Mouse (Mus musculus) kidney, embryonic 16.5 days (tissue): Measurements from ENCODE around the gene Irx4. TPM values are rescaled to one million over a fixed set of nuclear protein-coding genes. Genes with fewer than 3 reads are reported as not detected.

Experiments used
- ATAC-seq: fragments of 200-750 bp; cut with Nextera tagmentation; 2 replicates; pipeline ENCODE4 v1.8.0; 2017; ENCODE audit warnings: moderate TSS enrichment; ENCODE audit not compliant: low FRiP score, low TSS enrichment
- H3K27ac ChIP-seq: fragments of 300-500 bp; sonication (generic); 2 replicates; pipeline ENCODE4 v1.5.1; 2014; ENCODE audit warnings: low read length
- H3K27me3 ChIP-seq: fragments of 300-500 bp; sonication (generic); 2 replicates; pipeline ENCODE4 v1.6.1; 2014; ENCODE audit warnings: low read length, control low read depth, mixed read lengths; ENCODE audit not compliant: insufficient read depth
- H3K36me3 ChIP-seq: fragments of 300-500 bp; sonication (generic); 2 replicates; pipeline ENCODE4 v1.6.1; 2014; ENCODE audit warnings: low read length, control low read depth, mixed read lengths; ENCODE audit not compliant: insufficient read depth
- H3K4me1 ChIP-seq: fragments of 300-500 bp; sonication (generic); 2 replicates; pipeline ENCODE4 v1.6.1; 2014; ENCODE audit warnings: low read length, control low read depth, mixed read lengths; ENCODE audit not compliant: insufficient read depth
- H3K4me2 ChIP-seq: fragments of 300-500 bp; sonication (generic); replicated peaks from 2 replicates; pipeline ENCODE4 v1.6.1; 2014; ENCODE audit warnings: low read depth, low read length
- H3K4me3 ChIP-seq: fragments of 300-500 bp; sonication (generic); 2 replicates; pipeline ENCODE4 v1.5.1; 2014; ENCODE audit warnings: mild to moderate bottlenecking, low read length
- H3K9ac ChIP-seq: fragments of 300-500 bp; sonication (generic); replicated peaks from 2 replicates; pipeline ENCODE4 v1.6.1; 2014; ENCODE audit warnings: low read length
- H3K9me3 ChIP-seq: fragments of 300-500 bp; sonication (generic); 2 replicates; pipeline ENCODE4 v1.6.1; 2016; ENCODE audit warnings: low read length, control low read depth
- WGBS: fragments of 180-500 bp; shearing (Covaris S2); extraction: QIAGEN DNeasy Blood & Tissue Kit; methylation state at CpG from one replicate; pipeline ENCODE4 v1.1.7; 2014; 5-methylcytosine and 5-hydroxymethylcytosine counted together
- polyA plus RNA-seq: library from polyadenylated mRNA; unstranded; fragments of >200 nt; fragmentation: Nextera tagmentation; extraction: Ambion mirVana; gene quantifications from 2 replicates; pipeline ENCODE4 v1.2.1, GENCODE M21; 2015

Irx4 gene
- polyA plus RNA-seq, 1 experiment from 2014 or later, result 0.30 TPM

DNA sequence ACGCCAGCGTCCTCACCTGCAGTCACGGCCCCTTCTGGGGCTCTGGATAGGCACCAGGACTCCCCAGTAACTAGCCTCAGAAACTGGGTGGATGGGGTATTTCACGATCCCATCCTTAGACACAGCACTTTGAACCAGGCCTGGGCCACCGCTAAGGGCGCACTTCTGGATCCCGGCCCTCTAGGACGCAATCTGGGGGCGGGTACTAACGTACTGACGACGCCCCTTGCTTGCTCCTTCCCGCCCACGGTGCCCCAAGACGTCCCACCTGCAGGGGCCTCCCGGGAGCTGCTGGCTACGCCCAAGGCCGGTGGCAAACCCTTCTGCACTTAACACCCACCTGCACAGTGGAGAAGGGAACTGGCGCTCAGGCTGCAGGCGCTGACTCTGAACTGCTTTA, 8.4 kb downstream of the Irx4 start:
- Histone ChIP-seq H3K27me3 (peaks cover 98% of the 10 kb centered on the region), H3K4me2 (no peak overlapping the region), H3K4me1 (peaks cover 33% of the 10 kb centered on the region), H3K27ac (no peak overlapping the region), H3K9me3 (no peaks in the 10 kb centered on the region), H3K9ac (no peak overlapping the region), H3K4me3 (no peak overlapping the region), H3K36me3 (no peaks in the 10 kb centered on the region)
- ATAC-seq, result peak; percentile 20; the same call in 1 of the 2 replicates
- WGBS, result 1% methylated on average over 20 of the region's 20 CpGs

- H3K4me3 ChIP-seq, result no peak overlapping the region
- H3K27me3 ChIP-seq, result peaks cover 98% of the 10 kb centered on the region
- no peaks in the 10 kb centered on the region for H3K36me3 ChIP-seq
- peaks cover 27% of the 10 kb centered on the region for H3K4me1 ChIP-seq
- H3K9me3 ChIP-seq, result no peaks in the 10 kb centered on the region
- no peak for ATAC-seq
- WGBS, result 10% methylated on average over 15 of the region's 15 CpGs
- H3K9ac ChIP-seq, result no peak overlapping the region
- H3K4me2 ChIP-seq, result no peak overlapping the region
- H3K27ac ChIP-seq, result no peak overlapping the region
Measured at GRCm38 (mm10) chr13:73269251-73269650, 9.0 kb downstream of the Irx4 start.

- H3K4me3 ChIP-seq, result no peak overlapping the region
- peaks cover 98% of the 10 kb centered on the region for H3K27me3 ChIP-seq
- H3K9ac ChIP-seq, result no peak overlapping the region
- H3K36me3 ChIP-seq, result no peaks in the 10 kb centered on the region
- H3K4me1 ChIP-seq, result peaks cover 23% of the 10 kb centered on the region
- ATAC-seq, result no peak
- H3K9me3 ChIP-seq, result no peaks in the 10 kb centered on the region
- no peak overlapping the region for H3K4me2 ChIP-seq
- WGBS, result 15% methylated on average over 3 of the region's 3 CpGs
- no peak overlapping the region for H3K27ac ChIP-seq
Measured at GRCm38 (mm10) chr13:73269891-73270290, 9.6 kb downstream of the Irx4 start.

DNA sequence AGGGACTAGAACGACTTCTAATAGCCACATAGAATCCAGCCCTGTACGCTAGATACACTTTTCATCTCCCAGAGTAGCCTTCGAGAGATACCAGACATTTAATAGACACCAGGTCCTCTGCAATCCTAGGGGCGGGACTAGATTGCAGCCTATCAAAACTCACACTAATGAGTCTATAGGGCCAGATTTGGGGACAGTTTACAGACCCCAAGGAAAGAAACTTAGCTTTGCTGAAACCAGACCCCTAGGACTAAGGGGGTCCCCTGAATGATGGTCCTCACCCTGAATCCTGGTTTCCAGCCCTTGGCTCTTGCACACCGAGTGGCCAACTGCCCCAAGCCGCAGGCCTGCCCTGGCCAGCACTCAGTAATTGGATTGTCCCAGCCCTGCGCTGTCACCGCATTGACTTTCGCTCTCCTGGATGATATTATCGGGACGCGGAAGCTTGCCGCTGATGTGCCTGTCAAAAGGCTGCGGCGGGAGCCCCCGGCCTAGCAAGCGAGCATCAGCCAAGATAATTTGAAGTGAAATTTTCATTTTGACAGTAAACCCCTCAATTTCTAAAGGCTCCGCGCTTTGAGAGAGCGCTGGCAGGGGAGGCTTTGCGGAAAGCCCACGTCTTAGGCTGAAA, 10.3 kb downstream of the Irx4 start:
- Histone ChIP-seq H3K27ac (no peak overlapping the region), H3K27me3 (peaks cover 94% of the 10 kb centered on the region), H3K4me2 (peak overlapping the region; percentile 40; the same call in 1 of the 2 replicates), H3K4me3 (no peak overlapping the region; the same call in 1 of the 2 replicates), H3K36me3 (no peaks in the 10 kb centered on the region), H3K9ac (no peak overlapping the region), H3K9me3 (no peaks in the 10 kb centered on the region), H3K4me1 (peaks cover 17% of the 10 kb centered on the region; the same call in 1 of the 2 replicates)
- ATAC-seq, result no peak
- WGBS, result 7% methylated on average over 22 of the region's 22 CpGs

DNA sequence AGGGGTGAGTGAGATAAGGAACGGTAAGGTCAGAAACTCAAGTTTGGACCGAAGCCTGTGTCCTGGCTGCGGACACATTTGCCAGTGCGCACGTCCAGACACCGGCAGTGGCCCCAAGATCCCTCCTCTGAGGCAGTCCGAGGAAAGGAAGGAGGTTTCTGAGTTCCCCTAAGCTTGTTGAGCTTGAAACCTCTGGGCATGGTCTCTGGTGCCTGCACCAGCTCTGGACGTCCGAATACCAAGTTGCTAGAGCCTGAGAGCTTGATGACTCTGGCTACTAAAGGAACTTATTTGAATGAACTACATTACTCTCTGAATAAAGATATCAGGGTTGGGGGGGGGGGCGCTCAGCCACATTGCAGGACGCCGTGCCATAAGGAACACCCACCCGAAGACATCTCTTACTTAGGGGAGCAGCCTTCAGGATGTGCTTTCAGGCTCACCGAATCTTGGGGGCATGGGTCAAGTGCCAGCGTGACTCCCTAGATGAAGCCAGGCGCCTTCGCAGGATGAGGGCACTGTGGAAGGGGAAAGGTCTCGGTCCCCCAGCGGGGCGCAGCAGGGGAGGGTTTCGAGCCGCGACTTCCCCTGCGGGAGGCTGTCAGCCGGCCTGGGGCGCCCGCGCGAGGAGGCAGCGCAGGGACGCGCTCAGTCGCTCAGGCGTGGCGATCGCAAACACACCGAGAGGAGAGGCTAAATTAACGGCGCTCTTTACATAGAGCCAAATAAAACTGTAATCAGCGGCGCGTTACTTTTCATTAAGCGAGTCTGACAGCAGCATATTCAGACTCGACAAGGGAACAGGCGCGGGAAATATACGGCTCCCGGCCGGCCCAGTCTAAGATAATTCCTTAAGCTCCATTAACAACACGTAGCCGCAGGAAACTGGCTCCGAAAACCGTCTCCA, 11.3 kb downstream of the Irx4 start:
- Histone ChIP-seq H3K36me3 (no peaks in the 10 kb centered on the region), H3K4me3 (peak overlapping the region; percentile 26), H3K9me3 (no peaks in the 10 kb centered on the region), H3K4me2 (peak overlapping the region; percentile 40), H3K27ac (no peak overlapping the region), H3K9ac (no peak overlapping the region), H3K4me1 (peaks cover 17% of the 10 kb centered on the region; the same call in 1 of the 2 replicates), H3K27me3 (peaks cover 91% of the 10 kb centered on the region)
- ATAC-seq, result peak; percentile 47; the same call in 1 of the 2 replicates
- under 1% methylated on average over 53 of the region's 53 CpGs for WGBS

DNA sequence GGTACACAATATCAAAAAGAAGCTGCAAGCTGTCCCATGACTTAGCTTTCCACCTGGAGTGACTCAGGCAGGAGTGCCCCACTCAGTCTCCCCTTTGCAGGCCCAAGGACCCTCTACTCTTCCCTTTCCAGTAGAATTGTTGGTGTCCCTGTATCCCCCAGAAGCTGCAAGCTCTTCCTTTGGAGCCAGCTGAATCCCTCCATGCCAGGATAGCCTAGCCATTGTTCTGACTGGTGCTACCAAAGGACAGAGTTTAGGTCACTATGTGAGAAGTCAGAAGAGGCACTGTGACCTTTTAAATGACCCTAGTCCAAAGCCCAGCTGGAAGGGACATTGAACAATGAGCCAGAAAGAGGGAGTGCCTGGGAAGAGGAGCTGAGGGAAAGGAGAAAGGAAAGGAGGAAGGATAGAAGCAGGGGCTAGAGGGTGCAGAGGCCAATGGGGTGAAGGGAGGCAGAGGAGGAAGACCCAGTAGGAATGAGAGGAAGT, 12.6 kb downstream of the Irx4 start:
- H3K4me3 ChIP-seq, result no peak overlapping the region
- no peak overlapping the region for H3K9ac ChIP-seq
- no peak overlapping the region for H3K27ac ChIP-seq
- no peak overlapping the region for H3K4me2 ChIP-seq
- H3K9me3 ChIP-seq, result no peaks in the 10 kb centered on the region
- H3K36me3 ChIP-seq, result no peaks in the 10 kb centered on the region
- H3K4me1 ChIP-seq, result peaks cover 17% of the 10 kb centered on the region; the same call in 1 of the 2 replicates
- peaks cover 78% of the 10 kb centered on the region for H3K27me3 ChIP-seq
- ATAC-seq, result no peak

DNA sequence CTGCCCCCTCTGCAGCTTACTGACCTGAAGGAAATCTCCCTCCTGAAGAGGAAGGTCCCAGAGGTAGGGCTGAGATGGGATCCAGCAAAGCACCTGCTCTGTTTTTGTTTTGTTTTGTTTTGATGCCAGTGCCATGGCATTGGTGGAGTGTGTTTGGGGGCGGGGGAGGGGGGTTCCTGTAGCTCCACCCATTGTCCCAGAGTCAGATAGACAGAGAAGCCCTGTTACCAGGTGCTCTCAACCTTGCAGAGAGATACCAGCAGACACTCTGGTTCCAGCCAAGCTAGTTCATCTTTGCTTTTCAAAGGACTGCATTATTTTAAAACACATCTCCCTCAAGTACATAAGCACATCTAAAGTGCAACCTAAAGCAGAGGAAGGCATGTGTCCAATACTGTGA, 13.3 kb downstream of the Irx4 start:
- H3K4me1 ChIP-seq, result peaks cover 17% of the 10 kb centered on the region; the same call in 1 of the 2 replicates
- H3K9ac ChIP-seq, result no peak overlapping the region
- ATAC-seq, result no peak
- peaks cover 72% of the 10 kb centered on the region for H3K27me3 ChIP-seq
- H3K36me3 ChIP-seq, result no peaks in the 10 kb centered on the region
- no peak overlapping the region for H3K4me2 ChIP-seq
- H3K4me3 ChIP-seq, result no peak overlapping the region
- H3K27ac ChIP-seq, result no peak overlapping the region
- WGBS, result 56% methylated on average over 1 of the region's 1 CpGs
- H3K9me3 ChIP-seq, result no peaks in the 10 kb centered on the region

DNA sequence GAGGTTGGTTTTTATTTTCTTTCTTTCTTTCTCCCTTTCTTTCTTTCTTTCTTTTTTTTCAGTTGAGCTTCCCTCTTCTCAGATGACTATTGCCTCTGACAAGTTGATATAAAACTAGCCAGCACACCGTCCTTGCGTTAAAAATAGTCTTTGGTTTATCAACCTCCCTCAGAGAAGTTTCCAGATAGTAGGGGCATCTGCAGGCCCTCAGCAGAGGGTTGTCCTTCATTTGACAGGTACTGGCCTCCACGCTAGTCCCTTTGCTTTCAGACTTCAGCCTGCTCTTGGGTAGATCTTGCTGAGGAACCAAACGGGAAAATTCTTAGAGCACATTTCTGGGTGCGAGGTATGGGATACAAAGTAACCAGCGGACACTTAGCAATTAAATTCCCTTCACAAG, 17.1 kb downstream of the Irx4 start:
- Histone ChIP-seq H3K4me3 (no peak overlapping the region), H3K4me1 (no peaks in the 10 kb centered on the region), H3K36me3 (no peaks in the 10 kb centered on the region), H3K4me2 (no peak overlapping the region), H3K27me3 (peaks cover 33% of the 10 kb centered on the region), H3K9ac (no peak overlapping the region), H3K27ac (no peak overlapping the region), H3K9me3 (no peaks in the 10 kb centered on the region)
- ATAC-seq, result no peak
- 85% methylated on average over 6 of the region's 6 CpGs for WGBS

DNA sequence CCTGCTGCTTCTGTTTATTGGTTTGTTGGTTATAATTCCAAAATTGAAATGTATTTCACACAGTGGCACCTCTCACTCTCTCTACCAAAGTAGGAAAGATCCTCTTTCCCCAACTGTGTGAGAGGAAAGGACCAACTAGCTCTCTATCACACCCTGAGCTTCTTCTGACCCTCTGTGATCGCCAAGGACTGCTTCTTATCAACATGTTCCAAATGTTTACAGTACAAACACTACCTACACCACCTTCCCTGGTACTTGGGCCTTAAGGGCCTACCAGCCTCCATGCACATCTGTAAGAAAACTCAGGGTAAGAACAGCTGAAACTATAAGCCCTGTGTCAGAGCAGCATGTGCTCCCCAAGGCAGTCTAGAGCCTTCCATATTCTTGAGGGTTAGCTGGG, 17.5 kb downstream of the Irx4 start:
- WGBS, result 63% methylated on average over 1 of the region's 1 CpGs

DNA sequence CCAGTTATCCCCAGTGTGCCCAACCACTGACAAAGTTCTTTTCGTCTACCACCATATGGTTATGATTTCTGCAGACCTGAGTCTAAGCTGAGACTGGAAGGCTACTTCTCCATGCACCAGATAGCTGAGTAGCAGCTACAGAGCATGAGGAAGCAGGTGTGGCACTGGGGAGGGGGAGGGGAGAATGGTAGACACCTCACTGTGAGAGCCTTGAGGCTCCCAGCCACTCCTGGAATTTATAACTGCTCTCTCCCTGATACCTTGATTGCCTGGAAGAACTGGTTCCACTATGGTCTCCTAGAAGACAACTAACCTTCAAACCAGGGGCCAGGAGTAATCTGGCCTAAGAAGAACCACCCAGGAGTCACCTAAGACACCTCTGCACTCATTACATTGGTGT, 18.9 kb downstream of the Irx4 start:
- H3K36me3 ChIP-seq, result no peaks in the 10 kb centered on the region
- no peak overlapping the region for H3K4me3 ChIP-seq
- no peak overlapping the region for H3K9ac ChIP-seq
- no peak overlapping the region for H3K27ac ChIP-seq
- H3K9me3 ChIP-seq, result no peaks in the 10 kb centered on the region
- ATAC-seq, result no peak
- no peak overlapping the region for H3K4me2 ChIP-seq
- 73% methylated on average over 1 of the region's 1 CpGs for WGBS
- H3K4me1 ChIP-seq, result no peaks in the 10 kb centered on the region
- peaks cover 15% of the 10 kb centered on the region for H3K27me3 ChIP-seq

More for the DNA sequence above, 17.5 kb downstream of the Irx4 start:
- Histone ChIP-seq H3K27ac (no peak overlapping the region), H3K9ac (no peak overlapping the region), H3K4me1 (no peaks in the 10 kb centered on the region), H3K36me3 (no peaks in the 10 kb centered on the region), H3K27me3 (peaks cover 29% of the 10 kb centered on the region), H3K4me2 (no peak overlapping the region), H3K4me3 (no peak overlapping the region), H3K9me3 (no peaks in the 10 kb centered on the region)
- ATAC-seq, result no peak
